Mouse (Mus musculus): ENCODE measurements around the gene Ppip5k2. TPM values are rescaled to one million over a fixed set of nuclear protein-coding genes. Genes with fewer than 3 reads are reported as not detected.

Gene Ppip5k2
- 2.3 and 6.8 TPM in 2 replicates for polyA plus RNA-seq (2012; ENCODE audit: insufficient read depth, insufficient read length, missing spikeins)

GRCm38 (mm10) chr1:97769904-97770753, at the start of gene Ppip5k2, which contains the start of gene Gin1:
Ppip5k2 (minus strand) TSS chr1:97770411.
Gin1 (plus strand) TSS chr1:97770172.
- H3K27ac ChIP-seq (replicated peaks; ENCODE audit: low read depth, low read length) = peak within 1 kb of the TSS; percentile 80
- peaks cover 3% of the 10 kb centered on the region; the same call in 1 of the 2 replicates for H3K4me1 ChIP-seq (ENCODE audit: control insufficient read depth, insufficient read depth, insufficient read length, low read length)
- peak within 1 kb of the TSS; percentile 95 for H3K4me3 ChIP-seq (ENCODE audit: insufficient read depth, low read depth, low read length)

- no peak overlapping the region for H3K4me3 ChIP-seq (ENCODE audit: insufficient read depth, low read depth, low read length)
- H3K27ac ChIP-seq (replicated peaks; ENCODE audit: low read depth, low read length) = no peak overlapping the region
- H3K4me1 ChIP-seq (ENCODE audit: control insufficient read depth, insufficient read depth, insufficient read length, low read length) = no peaks in the 10 kb centered on the region
These were observed 39.2 kb upstream of the Ppip5k2 start for GRCm38 (mm10) chr1:97809255-97809912.

DNA sequence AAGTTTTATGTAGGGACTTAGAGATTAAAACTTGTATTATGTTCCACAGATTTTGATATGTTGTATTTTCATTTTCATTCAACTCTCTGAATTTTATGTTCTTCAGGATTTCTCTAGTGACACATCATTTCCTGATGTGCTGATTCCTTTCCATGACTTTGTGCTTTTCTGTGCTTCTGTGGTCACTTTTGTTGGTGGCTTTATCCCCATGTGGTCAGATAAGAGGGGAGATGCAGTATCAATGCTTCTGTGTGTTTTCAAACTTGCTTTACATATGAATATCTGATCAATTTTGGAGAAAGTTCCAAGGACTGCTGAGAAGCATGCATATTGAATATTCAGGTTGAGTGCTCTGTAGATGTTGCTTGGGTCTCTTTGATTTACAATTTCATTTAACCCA, 34.3 kb upstream of the Ppip5k2 start:
- H3K27ac ChIP-seq (replicated peaks; ENCODE audit: low read depth, low read length) = no peak overlapping the region
- H3K4me1 ChIP-seq (ENCODE audit: control insufficient read depth, insufficient read depth, insufficient read length, low read length) = no peaks in the 10 kb centered on the region
- H3K4me3 ChIP-seq (ENCODE audit: insufficient read depth, low read depth, low read length) = no peak overlapping the region

DNA sequence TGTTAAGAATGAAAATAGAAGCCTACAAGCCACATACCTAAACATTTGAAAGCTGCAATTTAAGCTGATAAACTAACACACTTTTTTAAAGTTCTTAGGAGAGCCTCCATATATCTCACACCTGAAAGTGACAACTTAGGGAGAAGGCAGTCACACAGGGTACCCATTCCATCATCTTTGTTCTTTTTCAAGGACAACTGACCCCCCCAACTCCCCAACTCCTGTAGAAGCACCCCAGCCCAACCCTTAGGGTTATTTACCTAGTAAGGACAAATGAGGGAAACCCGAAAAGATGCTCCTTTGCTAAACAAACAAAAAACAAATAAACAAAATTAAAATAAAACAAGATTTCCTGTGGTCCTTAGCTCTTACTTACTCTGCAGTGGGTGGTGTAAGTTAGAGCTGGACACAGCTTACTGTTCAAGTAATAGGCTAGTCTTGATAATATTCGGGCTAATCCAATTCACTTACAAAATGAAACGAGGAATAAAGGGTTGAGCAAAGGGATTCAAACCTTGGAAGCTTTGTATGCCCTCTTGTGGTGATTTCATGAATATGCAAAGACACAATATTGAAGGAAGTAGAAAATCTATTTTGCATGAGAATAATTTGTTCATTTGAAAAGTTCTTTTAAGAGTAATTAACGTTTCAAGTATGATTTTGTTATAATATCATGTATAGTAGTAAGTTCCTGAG, 32.1 kb upstream of the Ppip5k2 start:
- no peak overlapping the region for H3K4me3 ChIP-seq (ENCODE audit: insufficient read depth, low read depth, low read length)
- H3K27ac ChIP-seq (replicated peaks; ENCODE audit: low read depth, low read length) = no peak overlapping the region
- H3K4me1 ChIP-seq (ENCODE audit: control insufficient read depth, insufficient read depth, insufficient read length, low read length) = no peaks in the 10 kb centered on the region

- Histone ChIP-seq H3K4me3 (ENCODE audit: insufficient read depth, low read depth, low read length) (no peak overlapping the region), H3K4me1 (ENCODE audit: control insufficient read depth, insufficient read depth, insufficient read length, low read length) (no peaks in the 10 kb centered on the region), H3K27ac (replicated peaks; ENCODE audit: low read depth, low read length) (no peak overlapping the region)
These were observed 25.7 kb upstream of the Ppip5k2 start for GRCm38 (mm10) chr1:97795936-97796335.

- Histone ChIP-seq H3K27ac (replicated peaks; ENCODE audit: low read depth, low read length) (no peak overlapping the region), H3K4me1 (ENCODE audit: control insufficient read depth, insufficient read depth, insufficient read length, low read length) (no peaks in the 10 kb centered on the region), H3K4me3 (ENCODE audit: insufficient read depth, low read depth, low read length) (no peak overlapping the region)
These were observed 23.9 kb upstream of the Ppip5k2 start for GRCm38 (mm10) chr1:97794110-97794509.

DNA sequence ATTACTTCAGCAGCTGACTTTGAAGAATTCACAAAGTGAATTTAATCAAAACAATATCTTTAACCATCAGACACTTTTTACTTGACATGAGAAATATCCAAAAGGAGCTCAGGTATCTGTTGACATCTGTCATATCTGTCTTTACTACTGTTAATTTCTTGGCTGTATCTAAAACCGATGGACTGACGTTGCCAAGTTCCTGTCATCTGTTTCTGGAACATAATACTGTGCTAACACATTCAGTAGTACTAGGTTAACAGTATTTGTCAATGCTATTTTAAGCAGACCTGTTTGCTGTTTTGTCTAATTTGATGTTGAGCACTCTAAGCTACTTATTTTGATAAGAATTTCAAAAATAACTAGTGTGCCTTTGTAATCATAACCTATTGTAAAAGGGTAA, 18.3 kb upstream of the Ppip5k2 start:
- no peak overlapping the region for H3K27ac ChIP-seq (replicated peaks; ENCODE audit: low read depth, low read length)
- no peaks in the 10 kb centered on the region for H3K4me1 ChIP-seq (ENCODE audit: control insufficient read depth, insufficient read depth, insufficient read length, low read length)
- no peak overlapping the region for H3K4me3 ChIP-seq (ENCODE audit: insufficient read depth, low read depth, low read length)

DNA sequence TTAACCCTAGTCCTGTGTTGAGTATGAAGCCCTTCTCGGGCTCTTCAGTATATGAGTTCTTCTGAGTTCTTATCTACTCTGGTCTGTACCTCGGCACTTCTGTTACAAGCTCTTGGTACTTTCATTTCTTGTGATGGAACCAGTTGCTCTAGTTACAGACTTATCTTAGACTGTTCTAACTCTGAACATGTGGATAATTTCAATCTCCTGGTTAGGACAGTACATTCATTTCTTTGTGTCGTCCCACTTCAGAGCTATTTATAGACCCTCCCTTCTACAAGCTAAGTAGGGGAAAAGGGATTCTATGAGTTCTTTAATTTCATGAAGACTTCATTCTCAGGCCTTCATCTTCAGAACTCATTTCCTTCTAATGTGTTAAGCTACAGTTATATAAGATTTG, 17.5 kb upstream of the Ppip5k2 start:
- Histone ChIP-seq H3K4me1 (ENCODE audit: control insufficient read depth, insufficient read depth, insufficient read length, low read length) (no peaks in the 10 kb centered on the region), H3K27ac (replicated peaks; ENCODE audit: low read depth, low read length) (no peak overlapping the region), H3K4me3 (ENCODE audit: insufficient read depth, low read depth, low read length) (no peak overlapping the region)

DNA sequence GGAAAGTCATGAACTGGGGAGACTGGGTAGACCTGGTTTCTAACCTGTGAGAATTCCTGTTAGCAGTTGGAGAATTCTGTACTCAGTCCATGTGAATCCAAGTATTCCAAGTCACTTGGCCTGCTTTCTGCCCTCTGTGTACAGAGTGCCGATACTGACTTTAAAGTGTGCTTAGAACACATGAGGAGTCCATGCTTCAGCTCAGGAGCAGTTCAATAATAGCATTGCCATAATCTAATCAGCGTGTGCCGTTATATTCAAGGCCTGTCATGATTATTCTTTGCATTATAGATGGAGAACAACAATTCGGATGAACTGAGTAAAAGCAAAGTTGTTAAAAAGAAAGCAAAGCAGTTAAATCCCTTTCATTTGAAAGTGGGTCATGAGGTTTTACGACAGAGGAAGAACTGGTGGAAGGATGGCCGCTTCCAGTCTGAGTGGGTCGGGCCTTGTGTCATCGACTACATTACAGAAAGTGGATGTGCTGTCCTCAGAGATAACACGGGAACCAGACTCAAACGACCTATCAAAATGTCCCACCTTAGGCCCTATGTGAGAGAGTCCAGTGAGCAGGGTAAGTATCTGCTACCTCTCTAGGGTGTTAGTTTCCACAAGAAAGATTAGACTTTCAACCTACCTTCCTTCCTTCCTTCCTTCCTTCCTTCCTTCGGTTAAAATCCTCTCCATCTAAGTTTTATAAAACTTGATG, 15.6 kb upstream of the Ppip5k2 start:
- H3K27ac ChIP-seq (replicated peaks; ENCODE audit: low read depth, low read length) = no peak overlapping the region
- no peak overlapping the region for H3K4me3 ChIP-seq (ENCODE audit: insufficient read depth, low read depth, low read length)
- no peaks in the 10 kb centered on the region for H3K4me1 ChIP-seq (ENCODE audit: control insufficient read depth, insufficient read depth, insufficient read length, low read length)

GRCm38 (mm10) chr1:97784928-97785327, 14.7 kb upstream of the Ppip5k2 start:
- Histone ChIP-seq H3K4me3 (ENCODE audit: insufficient read depth, low read depth, low read length) (no peak overlapping the region), H3K4me1 (ENCODE audit: control insufficient read depth, insufficient read depth, insufficient read length, low read length) (no peaks in the 10 kb centered on the region), H3K27ac (replicated peaks; ENCODE audit: low read depth, low read length) (no peak overlapping the region)

DNA sequence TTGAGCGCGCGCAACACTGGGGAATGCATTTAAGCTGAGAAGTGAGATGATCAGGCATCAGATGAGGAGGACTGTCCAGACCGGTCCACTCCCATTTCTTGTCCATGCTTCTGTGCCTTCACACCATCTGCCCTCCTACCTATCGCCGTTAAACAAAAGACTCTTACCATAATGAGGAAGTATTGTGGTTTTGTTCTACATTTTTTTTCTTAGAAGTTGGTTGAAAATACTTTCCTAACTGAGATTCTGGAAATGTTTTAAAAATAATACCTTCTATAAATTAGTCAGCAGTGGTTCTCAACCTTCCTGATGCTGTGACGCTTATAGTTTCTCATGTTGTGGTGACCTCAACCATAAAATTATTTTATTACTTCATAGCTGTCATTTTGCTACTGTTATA, 11.5 kb upstream of the Ppip5k2 start:
- Histone ChIP-seq H3K4me1 (ENCODE audit: control insufficient read depth, insufficient read depth, insufficient read length, low read length) (no peaks in the 10 kb centered on the region), H3K4me3 (ENCODE audit: insufficient read depth, low read depth, low read length) (no peak overlapping the region), H3K27ac (replicated peaks; ENCODE audit: low read depth, low read length) (no peak overlapping the region)

- Histone ChIP-seq H3K27ac (replicated peaks; ENCODE audit: low read depth, low read length) (no peak overlapping the region), H3K4me1 (ENCODE audit: control insufficient read depth, insufficient read depth, insufficient read length, low read length) (peaks cover 3% of the 10 kb centered on the region; the same call in 1 of the 2 replicates), H3K4me3 (ENCODE audit: insufficient read depth, low read depth, low read length) (no peak overlapping the region)
These were observed 3.8 kb upstream of the Ppip5k2 start for GRCm38 (mm10) chr1:97773973-97774372.

- Histone ChIP-seq H3K27ac (replicated peaks; ENCODE audit: low read depth, low read length) (no peak overlapping the region), H3K4me1 (ENCODE audit: control insufficient read depth, insufficient read depth, insufficient read length, low read length) (peaks cover 3% of the 10 kb centered on the region; the same call in 1 of the 2 replicates), H3K4me3 (ENCODE audit: insufficient read depth, low read depth, low read length) (no peak overlapping the region)
These were observed 3.2 kb upstream of the Ppip5k2 start for GRCm38 (mm10) chr1:97773362-97773761.

- Histone ChIP-seq H3K4me3 (ENCODE audit: insufficient read depth, low read depth, low read length) (no peak overlapping the region), H3K4me1 (ENCODE audit: control insufficient read depth, insufficient read depth, insufficient read length, low read length) (peaks cover 3% of the 10 kb centered on the region; the same call in 1 of the 2 replicates), H3K27ac (replicated peaks; ENCODE audit: low read depth, low read length) (no peak overlapping the region)
These were observed 1.5 kb upstream of the Ppip5k2 start for GRCm38 (mm10) chr1:97771727-97772126.

DNA sequence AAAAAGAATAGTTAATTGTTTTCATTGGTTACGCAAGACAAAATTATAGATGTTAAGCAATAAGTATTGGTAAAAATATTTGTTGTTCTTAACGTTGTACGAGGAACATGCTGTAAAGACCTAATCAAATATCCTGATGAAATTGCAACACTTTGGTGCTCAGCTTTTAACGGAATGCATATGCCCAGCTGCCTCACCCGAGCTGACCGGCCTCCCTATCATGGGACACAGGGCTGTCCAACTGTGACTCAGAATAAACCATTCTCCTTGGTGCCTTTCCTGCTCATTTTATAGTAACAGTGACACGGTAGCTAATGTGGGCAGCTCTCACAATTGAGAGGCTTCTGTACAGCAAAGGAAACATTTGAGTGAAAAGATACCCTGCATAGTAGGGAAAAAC, 907 bp upstream of the Ppip5k2 start:
- Histone ChIP-seq H3K27ac (replicated peaks; ENCODE audit: low read depth, low read length) (no peak overlapping the region), H3K4me3 (ENCODE audit: insufficient read depth, low read depth, low read length) (peak overlapping the region; percentile 37), H3K4me1 (ENCODE audit: control insufficient read depth, insufficient read depth, insufficient read length, low read length) (peaks cover 3% of the 10 kb centered on the region; the same call in 1 of the 2 replicates)
